ENCODE assay signal across 8 mouse cellular contexts in the genomic region with DNA sequence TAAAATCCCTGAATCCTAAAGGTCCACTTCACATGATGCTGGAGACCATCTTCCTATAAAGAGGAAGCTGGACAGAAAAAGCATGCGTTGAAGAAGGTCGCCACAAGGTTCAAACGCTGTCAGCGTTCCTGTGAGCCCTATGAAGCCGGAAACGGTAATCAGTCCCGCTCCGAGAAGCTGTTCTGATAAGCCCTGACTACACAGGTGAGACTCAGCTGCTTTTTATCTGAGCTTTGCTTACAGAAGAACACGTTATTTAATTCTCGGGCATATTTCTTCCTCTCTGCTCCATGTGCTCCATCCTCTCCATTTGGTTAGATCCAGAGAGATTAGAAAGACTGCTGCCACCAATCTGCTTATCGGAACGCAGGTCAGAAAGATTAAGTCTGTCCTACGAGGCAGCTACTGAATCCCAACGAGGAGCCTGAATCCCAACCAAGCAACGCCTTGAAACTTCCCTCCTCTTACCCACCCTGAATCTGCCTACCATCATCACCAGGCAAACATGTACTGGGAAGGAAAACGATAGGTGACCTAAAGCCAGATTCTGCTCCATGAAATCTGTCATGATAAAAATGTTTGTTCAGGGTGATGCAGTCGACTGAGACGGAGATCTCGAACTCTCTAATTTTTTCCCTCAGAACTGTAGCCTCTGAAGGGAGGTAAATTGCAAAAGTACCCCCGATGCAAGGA. TPM values are rescaled to one million over a fixed set of nuclear protein-coding genes. Genes with fewer than 3 reads are reported as not detected.
DNase-seq lines count a peak whose midpoint lies in the region; ATAC-seq and TF ChIP-seq lines count a peak whose summit lies in the region.
"Had no signal": no experiment of that assay in that cellular context is flagged by ENCODE, and none has a peak within 500 bp of the region (broad histone marks: within the 10 kb centered on the region; RNA-seq: fewer than 3 reads in every experiment).

No protein-coding gene starts in this region.

- no peak for TF ChIP-seq EP300 in stomach, postnatal 0 days (optimal IDR thresholded peaks at IDR 0.05)

- H3K9ac ChIP-seq in forebrain, embryonic 12.5 days: peak overlapping the region; percentile 69
- 0 out of 2 replicates have a peak overlapping the region, but pooled peaks have one; percentile 52 for H3K9ac ChIP-seq in liver, embryonic 11.5 days (ENCODE audit: low read depth, low read length)
- peak overlapping the region; percentile 58; the same call in 1 of the 2 replicates for H3K9ac ChIP-seq in stomach, postnatal 0 days (ENCODE audit: low read length)

- no peak overlapping the region for H3K27ac ChIP-seq in spleen, adult 2 months (ENCODE audit: insufficient read depth, low read length)
- H3K27ac ChIP-seq in forebrain, embryonic 12.5 days: no peak overlapping the region
- H3K27ac ChIP-seq in liver, embryonic 11.5 days (ENCODE audit: low read depth, low read length): no peak overlapping the region
- no peak overlapping the region; the same call in 1 of the 2 replicates for H3K27ac ChIP-seq in stomach, postnatal 0 days (replicated peaks)

- H3K36me3 ChIP-seq in spleen, adult 2 months (ENCODE audit: control insufficient read depth, insufficient read depth, low read length): no peaks in the 10 kb centered on the region
- H3K36me3 ChIP-seq in forebrain, embryonic 12.5 days (replicated peaks): no peaks in the 10 kb centered on the region
- no peaks in the 10 kb centered on the region for H3K36me3 ChIP-seq in liver, embryonic 11.5 days (ENCODE audit: control insufficient read depth, insufficient read depth, low read length)
- H3K36me3 ChIP-seq in stomach, postnatal 0 days (ENCODE audit: control insufficient read depth, insufficient read depth, low read length): no peaks in the 10 kb centered on the region

- no peaks in the 10 kb centered on the region for H3K9me3 ChIP-seq in forebrain, embryonic 12.5 days
- H3K9me3 ChIP-seq in liver, embryonic 11.5 days (ENCODE audit: control insufficient read depth, low read length): no peaks in the 10 kb centered on the region
- no peaks in the 10 kb centered on the region for H3K9me3 ChIP-seq in stomach, postnatal 0 days (ENCODE audit: control insufficient read depth, low read length)

- WGBS in spleen, adult 2 months: 37% methylated on average over 20 of the region's 20 CpGs
- 49% methylated on average over 20 of the region's 20 CpGs for WGBS in forebrain, embryonic 12.5 days
- WGBS in liver, embryonic 11.5 days: 15% methylated on average over 20 of the region's 20 CpGs
- 22% methylated on average over 20 of the region's 20 CpGs for WGBS in stomach, postnatal 0 days

- no peak for TF ChIP-seq CTCF in spleen, adult 2 months (IDR thresholded peaks at IDR 0.05; ENCODE audit: extremely low read depth, insufficient read depth, insufficient read length, insufficient replicate concordance)
- TF ChIP-seq CTCF in stomach, postnatal 0 days (IDR thresholded peaks at IDR 0.05; ENCODE audit: low read depth): no peak

- no peaks in the 10 kb centered on the region for H3K27me3 ChIP-seq in spleen, adult 2 months (ENCODE audit: control insufficient read depth, insufficient read depth, low read length)
- 0 out of 2 replicates have a peak, but pooled peaks cover under 1% of the 10 kb centered on the region for H3K27me3 ChIP-seq in forebrain, embryonic 12.5 days
- H3K27me3 ChIP-seq in liver, embryonic 11.5 days (replicated peaks; ENCODE audit: control insufficient read depth, insufficient read depth, low read length): peaks cover 16% of the 10 kb centered on the region
- H3K27me3 ChIP-seq in stomach, postnatal 0 days (ENCODE audit: control insufficient read depth, insufficient read depth, low read length): no peaks in the 10 kb centered on the region

- ATAC-seq in forebrain, embryonic 12.5 days (ENCODE audit: low FRiP score): no peak
- no peak for ATAC-seq in liver, embryonic 11.5 days (replicated peaks; ENCODE audit: low FRiP score)
- ATAC-seq in stomach, postnatal 0 days (ENCODE audit: low FRiP score, low TSS enrichment): no peak
- ATAC-seq in cerebellum, adult (ENCODE audit: insufficient number of reproducible peaks, low FRiP score, low TSS enrichment): no peak

- TF ChIP-seq POLR2A in spleen, adult 2 months (IDR thresholded peaks at IDR 0.05; ENCODE audit: low read depth, low read length): no peak

- H3K4me2 ChIP-seq in forebrain, embryonic 12.5 days: peak overlapping the region; percentile 89
- peak overlapping the region; percentile 87 for H3K4me2 ChIP-seq in liver, embryonic 11.5 days
- H3K4me2 ChIP-seq in stomach, postnatal 0 days (replicated peaks; ENCODE audit: low read depth): peak overlapping the region; percentile 94

- peak overlapping the region; percentile 68 for H3K4me3 ChIP-seq in spleen, adult 2 months (ENCODE audit: extremely low read depth, insufficient read depth, insufficient read length)
- H3K4me3 ChIP-seq in forebrain, embryonic 12.5 days (replicated peaks): peak overlapping the region; percentile 63
- H3K4me3 ChIP-seq in liver, embryonic 11.5 days (ENCODE audit: low read depth, low read length): peak overlapping the region; percentile 61
- H3K4me3 ChIP-seq in stomach, postnatal 0 days (ENCODE audit: low read depth, low read length): peak overlapping the region; percentile 62

- peaks cover 3% of the 10 kb centered on the region; the same call in 1 of the 2 replicates for H3K4me1 ChIP-seq in spleen, adult 2 months (ENCODE audit: control insufficient read depth, insufficient read depth, insufficient read length)
- H3K4me1 ChIP-seq in forebrain, embryonic 12.5 days: peaks cover 14% of the 10 kb centered on the region
- no peaks in the 10 kb centered on the region for H3K4me1 ChIP-seq in liver, embryonic 11.5 days (replicated peaks; ENCODE audit: control insufficient read depth, insufficient read depth, low read length)
- H3K4me1 ChIP-seq in stomach, postnatal 0 days (replicated peaks; ENCODE audit: control insufficient read depth, insufficient read depth): no peaks in the 10 kb centered on the region

- DNase-seq in spleen, adult 2 months (ENCODE audit: low read depth in 1 of 2, low spot score in 2 of 2): no peak
- DNase-seq in spleen, adult 18-20 months: no peak
- no peak for DNase-seq in liver, embryonic 11.5 days (ENCODE audit: low spot score)
- DNase-seq in stomach, postnatal 0 days (ENCODE audit: low spot score): peak; percentile 27
- DNase-seq in urinary bladder, postnatal 36 days (ENCODE audit: low spot score in 2 of 2): no peak

RNA-seq across cellular contexts. Expression of gene Tigar, which starts 0.8 kb away (rescaled TPM):
- 1.5 and 1.7 TPM in 2 replicates for polyA plus RNA-seq in spleen, adult 2 months (2012; rRNA removed)
- polyA plus RNA-seq in forebrain, embryonic 12.5 days (2016; fragmentation: Nextera tagmentation; extraction: Ambion mirVana): 8.8 and 9.9 TPM in 2 replicates
- 2.2 and 2.5 TPM in 2 replicates for polyA plus RNA-seq in liver, embryonic 11.5 days (2014; fragmentation: Nextera tagmentation; extraction: Ambion mirVana)
- polyA plus RNA-seq in stomach, postnatal 0 days (2015; fragmentation: Nextera tagmentation; extraction: Ambion mirVana): 4.1 and 5.2 TPM in 2 replicates
- polyA plus RNA-seq: erythroblast, embryonic 14.5 days had no signal

RNA-seq across cellular contexts. Expression of gene Fgf23, which starts 35.8 kb away (rescaled TPM):
- polyA plus RNA-seq in spleen, adult 2 months (2012; rRNA removed): not detected in 2 replicates
- polyA plus RNA-seq in forebrain, embryonic 12.5 days (2016; fragmentation: Nextera tagmentation; extraction: Ambion mirVana): 0.14 TPM in 1 of 2 replicates, not detected in the other
- 0.13 and 0.30 TPM in 2 replicates for polyA plus RNA-seq in liver, embryonic 11.5 days (2014; fragmentation: Nextera tagmentation; extraction: Ambion mirVana)
- polyA plus RNA-seq in stomach, postnatal 0 days (2015; fragmentation: Nextera tagmentation; extraction: Ambion mirVana): not detected in 2 replicates
- polyA plus RNA-seq: erythroblast, embryonic 14.5 days had no signal

RNA-seq across cellular contexts. Expression of gene Ccnd2, which starts 43.5 kb away (rescaled TPM):
- 47.7 and 55.7 TPM in 2 replicates for polyA plus RNA-seq in spleen, adult 2 months (2012; rRNA removed)
- 1,349 and 1,505 TPM in 2 replicates for polyA plus RNA-seq in forebrain, embryonic 12.5 days (2016; fragmentation: Nextera tagmentation; extraction: Ambion mirVana)
- polyA plus RNA-seq in liver, embryonic 11.5 days (2014; fragmentation: Nextera tagmentation; extraction: Ambion mirVana): 273 and 275 TPM in 2 replicates
- polyA plus RNA-seq in stomach, postnatal 0 days (2015; fragmentation: Nextera tagmentation; extraction: Ambion mirVana): 433 and 478 TPM in 2 replicates
